Mouse (Mus musculus) urinary bladder, postnatal 14 days (tissue): ENCODE measurements at regions not wholly inside any gene's neighbourhood (a gene's known extent, or its start where the extent isn't known, plus 50 kb on each side); places are given as distances from the start of the nearest gene placed in this dataset.
"Not testable (repeated sequence)": the region's sequence is repeated elsewhere in the genome, so short reads cannot be mapped to it uniquely, and the experiment has no call there.

Experiments used
- DNase-seq: peaks from one replicate; pipeline ENCODE4 v3.0.0; 2021; ENCODE audit warnings: low spot score

DNA sequence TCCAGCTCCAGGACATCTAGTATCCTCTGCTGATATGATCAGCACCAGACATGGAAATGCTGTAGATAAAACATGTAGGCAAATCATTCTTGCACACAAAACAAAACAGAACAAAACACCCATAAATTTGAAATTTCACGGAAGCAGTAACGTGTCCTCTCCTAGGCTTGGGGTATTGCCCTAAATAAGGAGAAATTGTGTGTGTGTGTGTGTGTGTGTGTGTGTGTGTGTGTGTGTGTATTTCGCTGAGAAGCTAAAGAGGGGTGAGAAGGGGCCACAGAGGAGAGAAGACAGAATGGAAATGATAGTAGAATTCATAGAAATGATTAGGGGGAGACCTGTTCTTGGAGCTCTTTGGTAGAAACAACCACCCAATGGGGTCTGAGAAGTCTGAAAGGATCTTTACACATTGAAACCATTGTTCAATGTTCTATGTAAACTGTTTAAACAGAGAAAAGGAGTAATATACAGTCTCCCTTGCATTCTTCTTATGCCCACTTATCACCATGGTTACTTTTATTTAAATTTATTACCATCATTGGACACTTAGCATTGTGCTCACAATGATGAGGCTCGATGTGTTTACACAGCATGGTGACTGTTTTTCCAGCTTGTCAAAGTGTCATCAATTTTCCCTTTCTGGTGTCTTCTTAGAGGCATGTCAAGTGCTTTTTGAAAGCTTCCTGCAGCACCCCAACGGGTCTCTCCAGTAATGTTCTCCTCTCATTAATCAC lies 317.3 kb upstream of the 4933412E24Rik start:
- DNase-seq: no peak

DNA sequence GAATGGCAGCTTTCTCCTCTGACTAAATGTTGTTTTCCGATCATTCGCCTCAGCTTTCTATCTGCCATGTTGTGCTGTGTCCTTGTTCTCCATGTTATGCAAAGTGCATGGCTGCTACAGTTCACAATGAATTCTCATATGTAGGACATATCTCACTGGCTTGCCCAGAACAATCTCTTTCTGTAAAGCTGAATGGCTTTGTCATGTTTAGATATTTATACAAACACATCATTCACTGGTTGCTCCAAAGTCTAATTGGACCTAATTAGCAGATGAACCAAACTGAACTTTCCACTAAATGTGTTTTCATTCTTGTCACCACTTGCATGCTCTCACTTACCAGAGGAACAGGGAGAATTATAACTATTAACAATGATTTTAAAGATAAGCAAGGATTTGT lies 301.2 kb upstream of the 4933412E24Rik start:
- no peak for DNase-seq

DNA sequence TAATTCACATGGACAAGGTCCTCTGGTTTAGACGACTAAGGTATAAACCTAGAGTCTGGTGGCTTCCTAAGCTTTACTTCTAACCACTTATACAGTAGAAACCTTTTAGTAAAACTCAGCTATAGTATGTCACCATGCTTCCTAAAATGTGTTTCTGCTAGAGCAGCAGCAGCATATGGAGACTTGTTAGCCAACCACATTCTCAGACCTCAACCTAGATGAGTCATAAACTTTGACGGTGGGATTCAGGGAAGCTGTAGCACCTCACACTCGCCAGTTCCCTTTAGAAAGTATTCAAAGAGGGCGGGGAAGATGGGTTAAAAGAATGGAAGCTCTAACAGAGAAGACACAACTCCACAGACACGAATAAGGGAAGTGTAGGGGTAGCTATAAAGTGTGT lies 298.8 kb upstream of the 4933412E24Rik start:
- DNase-seq: no peak

DNA sequence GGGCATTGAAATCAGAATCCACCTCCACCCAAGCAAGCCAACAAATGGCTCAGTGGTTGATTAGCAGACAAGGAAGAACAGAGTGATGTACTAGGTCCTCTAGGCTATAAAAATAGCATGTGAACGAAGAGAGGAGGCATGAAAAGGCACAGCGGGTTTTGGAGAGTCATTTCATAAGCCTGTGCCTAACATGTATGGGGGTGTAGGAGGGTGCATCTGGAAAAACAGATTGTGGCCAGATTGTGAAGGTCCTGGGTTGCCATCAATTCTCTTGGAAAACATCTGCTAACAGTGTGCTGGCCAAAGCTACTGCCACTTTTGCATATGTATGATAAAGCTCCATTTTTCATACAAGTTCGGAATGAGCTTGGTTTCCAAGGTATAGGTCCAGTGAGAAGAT lies 293.5 kb upstream of the 4933412E24Rik start:
- DNase-seq: no peak

DNA sequence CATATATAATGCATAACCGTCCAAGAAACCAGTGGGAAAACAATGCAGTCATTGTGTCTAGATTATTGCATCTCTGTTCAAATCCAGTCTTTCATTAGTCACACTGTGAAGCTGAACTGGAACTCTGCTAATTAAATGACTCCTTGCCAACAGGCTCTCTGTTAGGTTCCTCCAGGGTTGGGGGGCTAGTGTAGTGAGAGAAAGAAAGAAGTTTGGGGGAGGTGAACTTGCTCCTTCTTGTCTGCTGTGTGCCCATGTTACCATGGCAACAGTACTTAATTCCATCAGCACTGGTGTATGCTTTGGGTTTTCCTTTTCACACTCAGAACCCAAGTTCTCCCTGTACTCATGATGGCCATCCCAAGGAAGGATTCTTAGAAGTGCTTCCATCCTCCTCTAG lies 292.6 kb upstream of the 4933412E24Rik start:
- DNase-seq: no peak

DNA sequence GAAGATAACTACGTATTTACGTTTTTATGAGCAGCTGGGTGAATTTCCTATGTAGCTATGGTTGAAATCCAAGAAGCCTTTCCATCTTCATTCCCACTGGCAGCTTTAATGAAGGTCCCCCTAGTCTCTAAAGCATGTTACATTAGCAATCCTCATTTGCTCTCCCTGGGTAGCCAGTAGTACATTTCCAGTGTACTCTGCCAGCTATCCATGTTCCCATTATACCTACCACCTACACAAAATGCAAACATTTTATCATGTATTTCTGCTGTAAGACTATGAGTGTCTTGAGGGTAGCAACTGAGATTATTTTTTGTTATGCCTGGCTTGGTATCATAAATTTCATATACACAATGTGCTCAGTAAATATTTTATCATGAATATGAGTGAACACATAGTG lies 291.7 kb upstream of the 4933412E24Rik start:
- DNase-seq: no peak

DNA sequence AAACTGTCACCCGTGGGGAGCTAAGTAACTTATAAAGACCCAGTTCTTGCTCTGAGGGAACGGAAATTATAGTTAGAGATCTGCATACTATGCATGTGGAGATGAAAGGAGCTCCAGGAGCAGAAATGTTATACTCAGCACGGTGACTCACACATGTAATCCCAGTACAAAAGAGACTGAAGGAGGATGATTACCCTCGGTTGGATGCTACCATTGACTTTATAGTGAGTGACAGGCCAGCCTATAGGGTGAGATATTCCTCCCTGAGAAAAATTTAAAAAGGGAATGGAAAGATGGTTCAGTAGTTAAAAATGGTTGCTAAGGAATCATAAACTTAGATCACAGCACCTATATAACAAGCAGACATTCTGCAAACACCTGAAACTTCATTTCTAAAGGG lies 287.1 kb upstream of the 4933412E24Rik start:
- no peak for DNase-seq

DNA sequence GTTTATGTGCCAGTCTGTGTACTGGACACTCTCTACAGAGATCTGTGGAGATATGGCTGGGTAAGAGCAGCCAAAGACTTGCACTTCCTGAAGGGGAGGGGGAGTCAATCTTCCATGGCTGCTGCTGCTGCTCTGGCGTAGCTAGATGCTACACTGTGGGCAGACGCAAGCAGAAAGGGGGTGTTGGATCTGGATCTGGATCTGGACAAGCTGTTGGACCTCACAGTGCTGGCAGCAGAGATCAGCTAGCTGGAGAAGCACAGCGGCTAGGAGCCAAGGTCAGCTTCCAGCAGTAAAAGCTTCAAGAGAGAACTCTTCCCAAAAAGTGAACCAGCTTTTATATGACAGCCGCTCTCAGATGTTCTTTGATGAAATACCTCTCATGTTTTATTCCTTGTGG lies 285.5 kb upstream of the 4933412E24Rik start:
- peak; percentile 55 for DNase-seq

DNA sequence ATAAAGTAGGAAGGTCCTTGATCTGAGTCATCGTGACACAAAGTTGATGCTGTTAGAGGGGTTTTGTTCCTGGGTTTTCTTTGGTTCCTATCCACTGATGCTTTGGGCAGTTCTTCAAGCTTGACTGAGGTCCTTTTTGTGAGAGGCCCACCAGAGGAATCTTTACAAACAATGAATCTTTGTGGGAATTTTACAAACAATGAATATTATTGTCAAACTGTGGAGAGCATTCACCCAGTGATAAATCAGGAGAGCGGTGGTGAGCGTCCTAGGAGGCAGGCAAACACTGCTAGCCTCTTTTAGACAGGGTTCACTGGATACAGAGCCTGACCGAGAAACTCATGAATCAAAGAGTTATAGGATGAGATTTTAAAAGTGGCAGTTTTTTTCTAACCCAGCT lies 268.9 kb upstream of the 4933412E24Rik start:
- no peak for DNase-seq

DNA sequence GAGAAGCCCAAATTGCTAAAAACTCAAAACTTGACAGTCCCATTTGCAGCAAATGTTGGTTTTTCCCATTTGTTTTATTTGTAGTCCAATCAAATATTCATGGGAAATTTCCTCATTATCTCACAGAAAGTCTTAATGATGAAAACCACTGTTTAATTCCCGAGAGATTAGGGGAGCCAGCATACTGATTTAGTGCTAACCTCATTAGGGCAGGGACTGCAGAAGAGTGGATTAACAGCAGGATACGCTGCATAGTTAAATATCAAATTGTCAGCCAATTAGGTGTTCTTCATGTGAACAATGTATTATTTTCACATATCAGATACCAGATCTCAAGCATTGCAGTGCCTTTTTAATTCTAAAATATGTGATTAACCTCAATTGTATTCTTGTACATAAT lies 264.0 kb upstream of the 4933412E24Rik start:
- DNase-seq: no peak

DNA sequence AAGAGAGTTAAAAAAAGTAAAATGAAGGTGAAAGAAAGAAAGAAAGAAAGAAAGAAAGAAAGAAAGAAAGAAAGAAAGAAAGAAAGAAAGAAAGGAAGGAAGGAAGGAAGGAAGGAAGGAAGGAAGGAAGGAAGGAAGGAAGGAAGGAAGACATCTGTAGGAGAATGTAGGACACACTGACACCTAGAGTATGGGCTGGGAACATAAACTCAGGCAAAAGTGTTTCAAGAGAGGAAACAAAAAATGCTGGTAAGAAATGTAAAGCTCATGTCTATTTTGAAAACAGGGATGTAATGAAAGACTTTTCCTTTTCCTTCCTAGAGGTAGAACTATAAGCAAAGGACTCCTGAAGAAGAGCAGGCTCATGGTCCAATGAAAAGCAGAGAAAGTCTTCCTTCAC lies 237.2 kb upstream of the 4933412E24Rik start:
- DNase-seq: not testable (repeated sequence)

DNA sequence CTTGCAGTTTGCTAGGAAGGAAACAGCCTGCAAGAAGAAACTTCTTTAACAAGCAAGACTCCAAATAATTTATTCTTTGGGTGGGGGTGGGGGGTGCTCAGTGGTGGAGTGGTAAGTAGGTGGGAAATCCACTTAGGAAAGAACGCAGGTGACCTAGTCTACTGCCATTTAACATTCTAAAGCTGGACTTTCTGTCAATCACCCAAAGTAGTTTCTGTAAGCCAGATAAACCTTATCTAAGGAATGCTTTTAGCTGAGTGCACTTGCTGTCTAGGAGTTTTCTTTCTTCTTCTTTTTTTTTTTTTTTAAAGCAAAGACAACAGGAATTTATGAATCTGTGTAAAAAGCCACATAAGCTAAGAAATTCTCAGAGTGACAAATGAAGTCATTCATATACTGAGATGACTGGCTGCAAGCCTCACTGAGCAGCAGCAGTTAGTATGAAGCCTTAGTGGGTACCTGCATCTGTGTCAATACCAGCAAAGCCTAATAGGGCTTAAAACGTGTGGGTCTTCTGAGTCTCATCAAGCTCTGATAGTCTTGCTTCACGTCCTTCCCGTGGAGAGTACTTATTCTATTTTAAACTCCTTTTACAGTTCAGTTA lies 210.0 kb upstream of the 4933412E24Rik start:
- no peak for DNase-seq

DNA sequence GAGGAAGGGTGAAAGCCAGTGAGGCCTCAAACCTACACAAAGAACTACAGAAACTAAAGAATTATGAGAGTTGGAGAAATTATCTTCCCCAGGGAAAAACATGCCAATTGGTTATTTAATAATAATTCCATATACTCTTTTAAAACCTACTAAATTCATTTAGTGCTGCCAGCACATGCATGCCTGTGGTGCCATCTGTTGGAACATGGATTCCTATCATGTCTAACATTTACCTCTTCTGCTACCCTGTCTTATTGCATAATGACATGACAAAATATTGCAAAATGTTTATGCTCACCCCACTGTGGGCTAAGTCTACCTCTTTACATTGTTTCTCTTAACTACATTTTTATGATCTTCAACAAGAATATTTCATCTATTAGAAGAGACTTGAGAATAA lies 178.7 kb upstream of the 4933412E24Rik start:
- no peak for DNase-seq

DNA sequence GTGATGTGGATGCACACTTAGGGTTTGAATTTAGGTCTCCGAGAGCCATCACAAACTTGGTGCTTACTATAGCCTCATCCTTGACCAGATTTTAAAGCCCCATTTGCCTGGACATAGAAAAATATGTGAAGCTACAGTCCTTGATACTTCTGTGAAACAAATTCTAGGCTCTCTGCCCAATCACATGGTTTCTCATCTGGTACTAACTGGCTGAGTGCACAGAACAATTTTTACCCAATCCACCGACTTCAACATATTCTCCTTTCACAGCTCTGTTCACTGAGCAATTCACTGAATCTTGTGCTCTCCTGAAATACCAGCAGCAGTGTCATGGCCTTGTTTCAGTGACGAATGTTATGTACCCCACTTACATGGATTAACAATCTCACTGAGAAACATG lies 176.7 kb upstream of the 4933412E24Rik start:
- no peak for DNase-seq

DNA sequence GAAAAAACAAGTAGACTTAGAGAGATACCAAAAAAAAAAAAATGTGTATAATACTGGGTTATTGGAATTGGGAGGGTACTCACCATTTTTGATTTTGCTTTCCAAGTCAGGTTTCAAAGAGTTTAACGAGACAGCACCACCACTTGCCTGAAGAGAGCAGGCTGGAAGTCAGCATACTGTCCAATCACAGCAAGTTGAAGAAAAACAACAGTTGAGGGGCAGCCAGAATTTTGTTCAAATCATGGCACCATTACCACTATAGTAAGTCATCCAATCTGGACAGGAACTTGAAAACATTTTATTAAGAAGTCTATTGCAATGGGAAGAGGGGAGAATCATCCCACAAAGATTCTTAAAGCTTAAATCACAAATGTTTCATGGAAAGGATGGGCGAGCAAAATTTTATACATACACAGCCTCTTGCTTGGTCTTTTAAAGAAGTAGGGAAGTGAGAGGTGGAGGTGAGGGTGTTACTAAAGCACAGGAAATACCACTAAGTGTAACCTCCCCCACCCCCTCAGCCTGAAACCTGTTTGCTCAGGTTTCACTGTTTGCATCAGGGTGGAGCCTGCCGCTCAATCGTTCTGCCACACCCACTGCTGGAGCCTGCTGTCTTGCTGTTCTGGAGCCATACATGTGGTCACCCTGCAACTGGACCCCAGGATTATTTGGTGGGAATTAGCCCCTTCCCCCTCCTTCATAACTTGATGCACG lies 170.7 kb upstream of the 4933412E24Rik start:
- peak; percentile 8 for DNase-seq

DNA sequence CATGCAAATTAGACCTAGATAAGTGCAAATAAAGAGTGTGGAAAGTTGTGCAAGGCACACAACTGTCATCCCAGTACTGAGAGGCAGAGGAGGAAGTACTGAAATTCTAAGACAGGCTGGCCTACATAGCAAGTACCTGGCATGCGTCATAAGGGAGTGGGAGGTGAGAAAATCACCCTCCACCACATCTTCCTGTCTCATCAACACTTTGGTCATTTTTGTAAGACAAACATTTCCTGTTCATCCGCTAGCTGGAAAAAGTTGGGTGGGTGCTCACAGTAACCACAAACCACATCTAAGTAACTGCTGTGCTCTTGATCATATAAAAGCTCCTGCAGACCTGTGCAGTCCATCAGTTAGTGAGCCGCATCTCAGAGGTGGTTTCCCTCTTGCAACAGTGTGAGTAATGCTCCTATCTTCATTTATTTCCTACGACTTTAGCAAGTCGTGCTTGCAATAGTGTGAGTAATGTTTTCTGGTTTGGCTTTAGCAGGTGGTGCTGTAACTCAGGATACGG lies 125.2 kb upstream of the 4933412E24Rik start:
- DNase-seq: no peak

DNA sequence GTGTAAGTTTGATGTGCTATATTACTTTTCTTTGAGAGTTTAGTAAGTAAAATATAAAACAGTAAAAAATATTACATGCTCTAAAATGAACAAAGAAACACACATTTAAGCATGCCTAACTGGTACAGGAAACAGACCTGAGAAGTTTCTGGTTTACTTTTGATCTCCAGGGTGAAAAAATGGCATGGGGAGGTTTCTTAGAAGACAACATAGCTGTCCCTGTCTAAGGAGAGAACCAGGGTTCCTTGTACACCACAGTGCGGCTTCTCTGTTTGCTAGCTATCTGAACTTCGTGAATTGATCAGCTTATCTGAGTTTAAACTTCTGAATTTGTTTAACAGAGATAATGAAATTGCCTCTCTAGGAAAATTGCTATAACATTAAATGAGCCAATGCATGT lies 120.3 kb upstream of the 4933412E24Rik start:
- no peak for DNase-seq

DNA sequence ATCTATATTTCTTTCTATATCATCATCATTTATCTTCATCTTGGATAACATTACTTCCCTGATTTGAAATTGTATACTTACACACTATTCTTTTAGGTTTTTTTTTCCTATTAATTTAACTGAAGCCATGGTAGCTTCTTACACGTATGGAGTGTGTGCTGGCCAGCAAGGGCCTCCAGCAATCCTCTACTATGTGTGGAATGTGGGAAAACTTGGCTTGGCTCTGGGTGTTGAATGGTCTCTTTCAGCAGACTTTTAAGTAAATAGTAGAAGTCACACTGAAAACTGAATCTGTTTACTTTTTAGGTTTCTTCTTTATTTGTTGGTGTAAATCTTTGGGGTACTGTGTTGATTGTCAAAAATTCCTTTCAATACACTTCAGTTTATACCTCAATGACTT lies 118.1 kb upstream of the 4933412E24Rik start:
- DNase-seq: no peak

DNA sequence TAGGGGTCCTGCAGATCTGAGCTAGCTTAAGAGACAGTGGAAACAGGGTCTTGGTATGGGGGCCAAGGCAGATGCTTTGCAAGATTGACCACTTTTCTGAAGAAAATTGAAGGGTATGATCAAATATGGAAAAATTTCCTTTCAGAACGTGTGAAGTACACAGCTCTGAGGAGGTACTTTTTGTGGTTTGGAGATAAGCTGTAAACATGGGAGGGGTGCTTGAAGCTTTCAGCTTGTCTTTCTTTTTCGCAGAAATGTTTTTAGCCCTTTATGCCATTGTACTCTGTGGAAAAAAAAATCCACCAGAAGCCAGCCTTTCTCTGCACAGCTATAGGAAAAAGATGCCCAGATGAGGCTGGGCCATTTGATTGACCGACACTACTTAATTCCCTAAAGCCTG lies 116.3 kb upstream of the 4933412E24Rik start:
- DNase-seq: no peak

DNA sequence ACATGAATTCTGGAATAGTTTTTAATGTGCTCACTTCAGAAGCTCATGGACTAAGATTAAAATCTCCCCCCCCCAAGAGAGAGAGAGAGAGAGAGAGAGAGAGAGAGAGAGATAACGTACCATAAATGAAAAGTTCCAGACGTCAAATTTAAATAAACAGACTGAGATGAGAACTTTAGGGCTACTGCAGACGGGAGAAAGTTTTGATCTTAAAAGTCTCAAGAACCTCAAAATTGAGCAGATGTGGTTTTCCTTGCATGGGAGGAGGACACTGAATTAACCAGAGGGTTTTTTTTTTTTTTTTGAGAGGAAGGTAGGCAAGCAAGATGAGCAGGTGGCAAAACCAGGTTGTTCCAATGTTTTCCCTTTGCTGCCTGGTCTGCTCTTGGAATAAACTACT lies 108.0 kb upstream of the 4933412E24Rik start:
- no peak for DNase-seq

DNA sequence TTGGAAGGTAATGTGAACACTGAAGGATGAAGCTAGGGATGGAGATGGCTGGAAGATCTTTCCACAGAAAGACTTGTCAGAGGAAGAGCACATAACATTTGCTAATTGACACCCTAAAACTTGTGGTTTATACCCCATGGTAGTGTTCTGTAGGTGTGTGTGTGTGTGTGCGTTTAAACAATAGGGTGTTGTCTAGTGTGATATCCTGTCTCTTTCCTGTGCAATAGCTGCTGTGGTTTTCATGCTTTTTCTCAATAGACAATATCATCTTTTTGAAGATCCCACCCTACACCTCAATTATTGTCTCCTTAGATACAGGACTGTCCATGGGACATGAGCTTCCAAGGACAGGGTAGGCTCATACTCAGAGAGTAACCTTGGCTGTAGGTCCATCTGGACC lies 103.5 kb upstream of the 4933412E24Rik start:
- no peak for DNase-seq

DNA sequence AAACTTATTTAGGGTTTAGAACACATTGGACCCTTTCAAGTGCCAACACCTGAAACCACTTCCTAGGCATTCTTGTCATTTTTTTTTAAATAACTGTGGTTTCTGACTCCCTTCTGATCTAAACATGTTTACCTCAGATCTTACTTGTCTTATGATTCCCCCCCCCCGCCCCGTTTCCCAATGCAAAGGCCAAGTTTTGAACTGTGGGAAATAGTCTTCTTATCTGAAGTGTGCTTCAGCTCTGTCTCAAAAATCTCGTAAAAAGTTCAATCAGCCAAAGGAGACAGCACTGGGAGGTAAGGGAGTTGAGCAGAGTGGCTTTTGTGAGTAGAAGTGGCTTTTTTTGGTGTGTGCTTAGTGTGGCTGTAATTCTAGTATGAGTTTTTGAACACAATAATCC lies 95.5 kb upstream of the 4933412E24Rik start:
- no peak for DNase-seq

DNA sequence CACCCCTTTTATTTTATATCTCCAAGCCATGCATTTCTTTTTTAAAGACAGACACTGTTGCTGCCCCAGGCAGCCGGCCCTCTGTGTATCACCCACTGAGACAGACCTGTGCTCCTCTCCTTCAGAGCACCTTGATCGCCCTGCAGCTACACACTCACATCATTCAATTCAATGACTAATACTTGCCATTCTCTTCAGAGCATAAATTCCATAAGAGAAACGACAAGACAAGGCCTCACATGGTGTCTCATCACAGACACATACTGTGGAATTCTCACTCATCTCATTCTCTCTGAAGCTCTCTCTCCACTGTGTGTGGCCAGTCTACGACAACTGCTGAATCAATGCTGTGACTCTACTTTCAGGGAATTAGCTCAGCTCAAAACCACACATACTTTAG lies 94.6 kb upstream of the 4933412E24Rik start:
- DNase-seq: no peak
